Comparison of ENCODE assay signal across 16 mouse cellular contexts in the genomic region with DNA sequence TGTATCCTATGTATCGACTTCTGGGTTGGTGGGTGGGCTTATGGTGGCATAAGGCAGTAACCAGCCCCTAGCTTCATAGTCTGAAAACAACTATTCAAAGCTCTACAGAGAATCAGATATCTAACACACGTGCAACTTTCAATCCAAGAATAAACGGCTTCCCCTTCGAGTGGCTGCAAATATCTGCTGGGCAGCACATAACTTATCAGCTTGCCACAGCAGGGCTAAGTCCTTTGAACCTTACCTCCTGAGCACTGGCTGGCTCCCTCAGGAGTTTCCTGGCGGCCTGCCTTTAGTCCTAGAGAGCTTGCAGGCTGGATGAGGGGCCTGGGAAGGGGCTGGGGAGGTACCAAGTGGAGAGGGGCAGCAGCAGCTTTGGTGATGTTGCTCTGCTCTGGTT. TPM values are rescaled to one million over a fixed set of nuclear protein-coding genes. Genes with fewer than 3 reads are reported as not detected.
DNase-seq lines count a peak whose midpoint lies in the region; ATAC-seq and TF ChIP-seq lines count a peak whose summit lies in the region.
"Had no signal": no experiment of that assay in that cellular context is flagged by ENCODE, and none has a peak within 500 bp of the region (broad histone marks: within the 10 kb centered on the region; RNA-seq: fewer than 3 reads in every experiment).

No protein-coding gene starts in this region.

- no peak overlapping the region for H3K9ac ChIP-seq in heart, adult 2 months (ENCODE audit: low read depth, low read length)
- H3K9ac ChIP-seq in intestine, postnatal 0 days (ENCODE audit: low read depth, low read length) = no peak overlapping the region
- no peak overlapping the region for H3K9ac ChIP-seq in intestine, embryonic 15.5 days
- no peak overlapping the region for H3K9ac ChIP-seq in stomach, embryonic 16.5 days (ENCODE audit: low read length)
- H3K9ac ChIP-seq: forebrain, embryonic 13.5 days; kidney, embryonic 15.5 days; limb, embryonic 15.5 days; neural tube, embryonic 12.5 days had no signal

- ATAC-seq in intestine, postnatal 0 days = 0 out of 2 replicates have a peak, but pooled peaks have one; percentile 22
- no peak for ATAC-seq in intestine, embryonic 15.5 days
- ATAC-seq in stomach, embryonic 16.5 days (ENCODE audit: insufficient read depth, low FRiP score) = no peak
- ATAC-seq: forebrain, embryonic 13.5 days had no signal

- H3K4me1 ChIP-seq in heart, embryonic 10.5 days = peaks cover 4% of the 10 kb centered on the region; the same call in 1 of the 2 replicates
- no peaks in the 10 kb centered on the region for H3K4me1 ChIP-seq in heart, adult 2 months (ENCODE audit: control insufficient read depth, insufficient read depth, low read length)
- H3K4me1 ChIP-seq in intestine, postnatal 0 days (replicated peaks; ENCODE audit: control insufficient read depth, insufficient read depth, low read length) = no peaks in the 10 kb centered on the region
- no peaks in the 10 kb centered on the region for H3K4me1 ChIP-seq in intestine, embryonic 15.5 days (replicated peaks)
- no peaks in the 10 kb centered on the region for H3K4me1 ChIP-seq in stomach, embryonic 16.5 days (ENCODE audit: control insufficient read depth, insufficient read depth, low read length)
- H3K4me1 ChIP-seq: forebrain, embryonic 13.5 days; kidney, embryonic 15.5 days; limb, embryonic 15.5 days; neural tube, embryonic 12.5 days had no signal

- no peak for TF ChIP-seq EP300 in heart, adult 2 months (IDR thresholded peaks at IDR 0.05; ENCODE audit: insufficient read depth, low read depth, low read length)

- H3K4me2 ChIP-seq in intestine, postnatal 0 days (replicated peaks; ENCODE audit: low read depth) = no peak overlapping the region
- H3K4me2 ChIP-seq in intestine, embryonic 15.5 days (replicated peaks) = no peak overlapping the region
- H3K4me2 ChIP-seq in stomach, embryonic 16.5 days (ENCODE audit: low read depth, low read length) = no peak overlapping the region
- H3K4me2 ChIP-seq: forebrain, embryonic 13.5 days; kidney, embryonic 15.5 days; limb, embryonic 15.5 days; neural tube, embryonic 12.5 days had no signal

- H3K79me2 ChIP-seq in heart, adult 2 months (replicated peaks; ENCODE audit: control insufficient read depth, insufficient read depth, low read length) = no peaks in the 10 kb centered on the region

- H3K36me3 ChIP-seq in heart, embryonic 10.5 days = peaks cover 86% of the 10 kb centered on the region
- no peaks in the 10 kb centered on the region for H3K36me3 ChIP-seq in heart, adult 2 months (ENCODE audit: control insufficient read depth, insufficient read depth, low read length)
- peaks cover 47% of the 10 kb centered on the region for H3K36me3 ChIP-seq in intestine, postnatal 0 days (ENCODE audit: control insufficient read depth, insufficient read depth)
- peaks cover 22% of the 10 kb centered on the region for H3K36me3 ChIP-seq in intestine, embryonic 15.5 days
- peaks cover 13% of the 10 kb centered on the region; the same call in 1 of the 2 replicates for H3K36me3 ChIP-seq in stomach, embryonic 16.5 days (ENCODE audit: control insufficient read depth, insufficient read depth, low read length)

- TF ChIP-seq CTCF in heart, adult 2 months (IDR thresholded peaks at IDR 0.05) = no peak
- TF ChIP-seq CTCF in intestine, postnatal 0 days (IDR thresholded peaks at IDR 0.05; ENCODE audit: low read depth) = no peak

- intact Hi-C loops in heart, adult 2 months (cut with DNase I) = no loop called here
- intact Hi-C loops in heart, postnatal 10 days (cut with DNase I) = no loop called here

- no peaks in the 10 kb centered on the region for H3K9me3 ChIP-seq in heart, embryonic 10.5 days
- H3K9me3 ChIP-seq in intestine, postnatal 0 days (ENCODE audit: control insufficient read depth) = no peaks in the 10 kb centered on the region
- no peaks in the 10 kb centered on the region for H3K9me3 ChIP-seq in intestine, embryonic 15.5 days
- no peaks in the 10 kb centered on the region for H3K9me3 ChIP-seq in stomach, embryonic 16.5 days (replicated peaks; ENCODE audit: control insufficient read depth, low read length)
- H3K9me3 ChIP-seq: forebrain, embryonic 13.5 days; kidney, embryonic 15.5 days; limb, embryonic 15.5 days; megakaryocyte, embryonic 14.5 days; neural tube, embryonic 12.5 days had no signal

- H3K27ac ChIP-seq in heart, embryonic 10.5 days = peak overlapping the region; percentile 67; the same call in 1 of the 2 replicates
- H3K27ac ChIP-seq in heart, adult 2 months = no peak overlapping the region
- H3K27ac ChIP-seq in intestine, postnatal 0 days (ENCODE audit: low read depth, low read length) = no peak overlapping the region
- no peak overlapping the region for H3K27ac ChIP-seq in intestine, embryonic 15.5 days
- peak overlapping the region; percentile 5; the same call in 1 of the 2 replicates for H3K27ac ChIP-seq in stomach, embryonic 16.5 days (ENCODE audit: low read length)
- H3K27ac ChIP-seq: forebrain, embryonic 13.5 days; kidney, embryonic 15.5 days; limb, embryonic 15.5 days; neural tube, embryonic 12.5 days had no signal

- TF ChIP-seq POLR2A in heart, adult 2 months (IDR thresholded peaks at IDR 0.05; ENCODE audit: insufficient read depth, low read depth, low read length) = no peak

- no peaks in the 10 kb centered on the region for H3K27me3 ChIP-seq in heart, embryonic 10.5 days (ENCODE audit: insufficient read depth, poor library complexity, severe bottlenecking)
- H3K27me3 ChIP-seq in heart, adult 2 months (ENCODE audit: control insufficient read depth, insufficient read depth, low read length) = no peaks in the 10 kb centered on the region
- no peaks in the 10 kb centered on the region for H3K27me3 ChIP-seq in intestine, postnatal 0 days (replicated peaks; ENCODE audit: control insufficient read depth, insufficient read depth, low read length)
- H3K27me3 ChIP-seq in intestine, embryonic 15.5 days (replicated peaks) = no peaks in the 10 kb centered on the region
- no peaks in the 10 kb centered on the region for H3K27me3 ChIP-seq in stomach, embryonic 16.5 days (ENCODE audit: control insufficient read depth, insufficient read depth, low read length)
- H3K27me3 ChIP-seq: forebrain, embryonic 13.5 days; kidney, embryonic 15.5 days; limb, embryonic 15.5 days; megakaryocyte, embryonic 14.5 days; neural tube, embryonic 12.5 days had no signal

- WGBS in heart, embryonic 10.5 days = 57% methylated on average over 5 of the region's 5 CpGs
- WGBS in heart, adult 2 months = 38% methylated on average over 5 of the region's 5 CpGs
- 65% methylated on average over 5 of the region's 5 CpGs for WGBS in intestine, postnatal 0 days
- 71% methylated on average over 5 of the region's 5 CpGs for WGBS in intestine, embryonic 15.5 days
- 62% methylated on average over 5 of the region's 5 CpGs for WGBS in stomach, embryonic 16.5 days

- H3K4me3 ChIP-seq in heart, embryonic 10.5 days = no peak overlapping the region
- no peak overlapping the region for H3K4me3 ChIP-seq in heart, adult 2 months
- H3K4me3 ChIP-seq in intestine, postnatal 0 days (ENCODE audit: low read depth, low read length) = no peak overlapping the region
- H3K4me3 ChIP-seq in intestine, embryonic 15.5 days (replicated peaks) = no peak overlapping the region
- H3K4me3 ChIP-seq in stomach, embryonic 16.5 days (replicated peaks; ENCODE audit: low read length) = no peak overlapping the region
- H3K4me3 ChIP-seq: forebrain, embryonic 13.5 days; kidney, embryonic 15.5 days; limb, embryonic 15.5 days; megakaryocyte, embryonic 14.5 days; neural tube, embryonic 12.5 days had no signal

- no peak for DNase-seq in heart, embryonic 10.5 days (ENCODE audit: low spot score)
- DNase-seq in heart, adult 2 months = no peak
- peak; percentile 14 to 15 for DNase-seq in heart, postnatal 10 days
- DNase-seq in testis, postnatal 10 days (ENCODE audit: low spot score) = no peak
- no peak for DNase-seq in thymus, postnatal 36 days
- DNase-seq: adrenal gland, postnatal 10 days; cerebellum, adult 8-10 months; gastrocnemius, postnatal 14 days had no signal

RNA-seq across cellular contexts. Expression of a gene that starts 8.5 kb away (rescaled TPM):
- polyA plus RNA-seq in heart, embryonic 10.5 days (2016; fragmentation: Nextera tagmentation; extraction: Ambion mirVana) = 18.0 and 18.1 TPM in 2 replicates
- total RNA-seq in heart, adult 2 months (2021) = 1 to 10 TPM; 1.8 to 2.0 TPM
- 1.6 and 2.6 TPM in 2 replicates for polyA plus RNA-seq in heart, adult 2 months (2012; rRNA removed)
- 2.7 and 3.4 TPM in 2 replicates for polyA plus RNA-seq in intestine, postnatal 0 days (2015; fragmentation: Nextera tagmentation; extraction: Ambion mirVana)
- 12.6 and 13.1 TPM in 2 replicates for polyA plus RNA-seq in intestine, embryonic 15.5 days (2015; fragmentation: Nextera tagmentation; extraction: Ambion mirVana)
- 1 to 10 TPM; 5.7 to 6.0 TPM for total RNA-seq in heart, postnatal 10 days (2021)
- polyA plus RNA-seq in stomach, embryonic 16.5 days (2015; fragmentation: Nextera tagmentation; extraction: Ambion mirVana) = 12.3 and 12.4 TPM in 2 replicates

RNA-seq across cellular contexts. Expression of a gene that starts 39.0 kb away (rescaled TPM):
- polyA plus RNA-seq in heart, embryonic 10.5 days (2016; fragmentation: Nextera tagmentation; extraction: Ambion mirVana) = 5.1 and 5.6 TPM in 2 replicates
- 10 to 100 TPM in 1 of 2 experiments, 1 to 10 TPM in 1; 9.6 to 10.3 TPM for total RNA-seq in heart, adult 2 months (2021)
- 2.5 and 2.7 TPM in 2 replicates for polyA plus RNA-seq in heart, adult 2 months (2012; rRNA removed)
- 1.6 TPM in 2 replicates for polyA plus RNA-seq in intestine, postnatal 0 days (2015; fragmentation: Nextera tagmentation; extraction: Ambion mirVana)
- 3.8 and 5.0 TPM in 2 replicates for polyA plus RNA-seq in intestine, embryonic 15.5 days (2015; fragmentation: Nextera tagmentation; extraction: Ambion mirVana)
- 10 to 100 TPM; 10.7 to 11.1 TPM for total RNA-seq in heart, postnatal 10 days (2021)
- 6.4 and 6.5 TPM in 2 replicates for polyA plus RNA-seq in stomach, embryonic 16.5 days (2015; fragmentation: Nextera tagmentation; extraction: Ambion mirVana)

Comparison
In these comparisons a context has a peak if more than half of its experiments do, and no peak if none do; other contexts are left out.
1. DNase-seq: peak in heart, postnatal 10 days (2 of 2); none in heart, embryonic 10.5 days (single experiment), heart, adult 2 months (0 of 2), testis, postnatal 10 days (single experiment) and thymus, postnatal 36 days (0 of 2).
2. H3K27ac ChIP-seq: peak in heart, embryonic 10.5 days (single experiment) and stomach, embryonic 16.5 days (single experiment); none in heart, adult 2 months (single experiment), intestine, postnatal 0 days (single experiment) and intestine, embryonic 15.5 days (single experiment).